Mouse (Mus musculus): ENCODE measurements around the gene Ehd4. TPM values are rescaled to one million over a fixed set of nuclear protein-coding genes. Genes with fewer than 3 reads are reported as not detected.

Gene Ehd4
- polyA plus RNA-seq, 1 experiment, result 24.4 TPM

DNA sequence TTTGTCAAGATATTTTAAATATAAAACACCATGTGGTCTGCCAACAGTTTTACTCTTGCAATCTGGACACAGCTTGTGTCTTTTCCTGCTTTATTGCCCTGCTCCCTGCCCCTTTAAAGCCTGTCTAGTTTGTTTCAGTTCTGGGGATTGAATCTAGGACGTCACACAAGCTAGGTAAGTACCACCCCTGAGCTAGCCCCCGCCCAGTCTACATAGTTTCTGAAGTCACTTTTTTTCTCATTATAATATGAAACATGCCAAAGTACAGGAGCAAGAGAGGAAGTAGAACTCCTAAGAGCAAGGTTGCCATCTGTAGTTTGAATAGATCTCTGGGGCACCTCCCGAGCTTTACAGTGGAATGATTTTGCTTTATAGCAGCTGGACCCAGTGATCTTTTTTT lies 3.8 kb downstream of the Ehd4 start:
- TF ChIP-seq CTCF (IDR thresholded peaks at IDR 0.05; ENCODE audit: low read depth, low read length) (no peak), POLR2A (IDR thresholded peaks at IDR 0.05; ENCODE audit: insufficient read depth, low read length) (no peak), EP300 (IDR thresholded peaks at IDR 0.05; ENCODE audit: insufficient read depth, low read depth, low read length) (no peak)
- Histone ChIP-seq H3K36me3 (ENCODE audit: control insufficient read depth, insufficient read depth, low read length, poor library complexity, severe bottlenecking) (no peaks in the 10 kb centered on the region), H3K4me3 (ENCODE audit: low read depth, low read length) (no peak overlapping the region), H3K9ac (ENCODE audit: low read depth, poor library complexity, severe bottlenecking) (no peak overlapping the region), H3K27ac (ENCODE audit: insufficient read depth, low read length) (no peak overlapping the region), H3K27me3 (ENCODE audit: control insufficient read depth, insufficient read depth, low read length, poor library complexity, severe bottlenecking) (no peaks in the 10 kb centered on the region), H3K4me1 (ENCODE audit: control insufficient read depth, insufficient read depth, low read length) (no peaks in the 10 kb centered on the region), H3K9me3 (replicated peaks; ENCODE audit: control insufficient read depth, insufficient read depth, low read length, poor library complexity, severe bottlenecking) (no peaks in the 10 kb centered on the region)

DNA sequence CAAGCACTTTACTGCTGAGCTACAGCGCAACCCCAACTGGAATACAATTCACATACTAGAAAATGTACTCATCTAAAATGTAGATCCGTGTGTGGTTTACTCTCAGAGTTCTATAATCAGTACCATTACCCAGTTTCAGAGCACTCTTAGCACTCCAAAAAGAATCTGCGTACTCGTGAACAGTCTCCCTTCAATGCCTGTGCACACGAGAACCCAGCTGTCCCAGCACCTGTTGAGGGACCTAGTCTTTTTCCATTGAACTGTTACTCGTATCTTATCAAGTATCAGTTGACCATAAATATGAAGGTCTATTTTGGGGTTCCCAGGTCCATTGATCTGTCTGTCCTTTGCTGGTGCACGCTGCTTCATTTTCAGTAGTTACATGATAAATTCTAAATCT lies 4.8 kb downstream of the Ehd4 start:
- H3K27ac ChIP-seq (ENCODE audit: insufficient read depth, low read length), result no peak overlapping the region
- TF ChIP-seq POLR2A (IDR thresholded peaks at IDR 0.05; ENCODE audit: insufficient read depth, low read length) (no peak), EP300 (IDR thresholded peaks at IDR 0.05; ENCODE audit: insufficient read depth, low read depth, low read length) (no peak), CTCF (IDR thresholded peaks at IDR 0.05; ENCODE audit: low read depth, low read length) (no peak)
- no peaks in the 10 kb centered on the region for H3K4me1 ChIP-seq (ENCODE audit: control insufficient read depth, insufficient read depth, low read length)
- no peaks in the 10 kb centered on the region for H3K9me3 ChIP-seq (replicated peaks; ENCODE audit: control insufficient read depth, insufficient read depth, low read length, poor library complexity, severe bottlenecking)
- no peaks in the 10 kb centered on the region for H3K27me3 ChIP-seq (ENCODE audit: control insufficient read depth, insufficient read depth, low read length, poor library complexity, severe bottlenecking)
- H3K9ac ChIP-seq (ENCODE audit: low read depth, poor library complexity, severe bottlenecking), result no peak overlapping the region
- no peak overlapping the region for H3K4me3 ChIP-seq (ENCODE audit: low read depth, low read length)
- H3K36me3 ChIP-seq (ENCODE audit: control insufficient read depth, insufficient read depth, low read length, poor library complexity, severe bottlenecking), result no peaks in the 10 kb centered on the region

DNA sequence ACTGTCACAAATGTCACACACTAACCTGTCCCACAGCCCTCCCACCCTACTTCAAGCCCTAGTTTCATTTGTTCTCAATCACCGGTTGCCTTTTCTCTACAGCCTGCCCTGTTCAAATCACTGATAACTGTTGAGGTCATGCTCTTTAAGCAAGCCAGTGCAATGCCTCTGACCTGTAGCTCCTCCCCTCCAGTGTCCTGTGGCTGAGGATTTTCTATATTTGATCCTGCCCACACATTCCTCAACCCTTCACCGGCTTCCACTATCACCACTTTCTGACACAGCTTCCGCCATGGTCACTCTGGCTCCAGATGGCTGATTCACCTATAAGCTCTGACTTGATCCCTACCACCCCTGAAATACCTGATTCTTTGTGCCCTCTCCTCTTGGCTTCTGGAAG lies 6.4 kb downstream of the Ehd4 start:
- no peak overlapping the region for H3K9ac ChIP-seq (ENCODE audit: low read depth, poor library complexity, severe bottlenecking)
- H3K4me3 ChIP-seq (ENCODE audit: low read depth, low read length), result no peak overlapping the region
- H3K27me3 ChIP-seq (ENCODE audit: control insufficient read depth, insufficient read depth, low read length, poor library complexity, severe bottlenecking), result no peaks in the 10 kb centered on the region
- TF ChIP-seq POLR2A (IDR thresholded peaks at IDR 0.05; ENCODE audit: insufficient read depth, low read length) (no peak), CTCF (IDR thresholded peaks at IDR 0.05; ENCODE audit: low read depth, low read length) (no peak), EP300 (IDR thresholded peaks at IDR 0.05; ENCODE audit: insufficient read depth, low read depth, low read length) (no peak)
- H3K27ac ChIP-seq (ENCODE audit: insufficient read depth, low read length), result no peak overlapping the region
- H3K36me3 ChIP-seq (ENCODE audit: control insufficient read depth, insufficient read depth, low read length, poor library complexity, severe bottlenecking), result no peaks in the 10 kb centered on the region
- H3K4me1 ChIP-seq (ENCODE audit: control insufficient read depth, insufficient read depth, low read length), result no peaks in the 10 kb centered on the region
- no peaks in the 10 kb centered on the region for H3K9me3 ChIP-seq (replicated peaks; ENCODE audit: control insufficient read depth, insufficient read depth, low read length, poor library complexity, severe bottlenecking)

DNA sequence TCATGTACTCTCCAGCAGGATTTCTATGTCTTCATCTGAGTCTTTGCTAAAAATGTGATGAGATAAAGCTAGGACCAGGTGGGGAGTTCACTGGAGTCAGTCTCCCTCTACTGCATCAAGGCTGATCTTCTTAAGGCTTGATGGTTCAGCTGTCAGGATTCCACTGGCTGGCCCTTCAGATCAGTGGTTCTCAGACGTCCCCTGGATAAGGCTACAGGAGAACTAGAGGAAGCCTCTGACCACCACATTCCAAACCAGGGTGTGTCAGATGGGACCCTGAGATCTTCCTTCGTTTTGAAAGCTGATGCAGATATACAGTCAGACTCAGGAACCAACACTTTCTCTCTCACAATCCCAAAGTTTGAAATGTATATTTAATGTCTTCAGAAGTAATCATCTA lies 7.0 kb downstream of the Ehd4 start:
- Histone ChIP-seq H3K27ac (ENCODE audit: insufficient read depth, low read length) (no peak overlapping the region), H3K27me3 (ENCODE audit: control insufficient read depth, insufficient read depth, low read length, poor library complexity, severe bottlenecking) (no peaks in the 10 kb centered on the region), H3K36me3 (ENCODE audit: control insufficient read depth, insufficient read depth, low read length, poor library complexity, severe bottlenecking) (no peaks in the 10 kb centered on the region), H3K9ac (ENCODE audit: low read depth, poor library complexity, severe bottlenecking) (no peak overlapping the region), H3K9me3 (replicated peaks; ENCODE audit: control insufficient read depth, insufficient read depth, low read length, poor library complexity, severe bottlenecking) (no peaks in the 10 kb centered on the region), H3K4me1 (ENCODE audit: control insufficient read depth, insufficient read depth, low read length) (no peaks in the 10 kb centered on the region), H3K4me3 (ENCODE audit: low read depth, low read length) (no peak overlapping the region)
- TF ChIP-seq CTCF (IDR thresholded peaks at IDR 0.05; ENCODE audit: low read depth, low read length), result no peak
- no peak for TF ChIP-seq EP300 (IDR thresholded peaks at IDR 0.05; ENCODE audit: insufficient read depth, low read depth, low read length)
- no peak for TF ChIP-seq POLR2A (IDR thresholded peaks at IDR 0.05; ENCODE audit: insufficient read depth, low read length)

DNA sequence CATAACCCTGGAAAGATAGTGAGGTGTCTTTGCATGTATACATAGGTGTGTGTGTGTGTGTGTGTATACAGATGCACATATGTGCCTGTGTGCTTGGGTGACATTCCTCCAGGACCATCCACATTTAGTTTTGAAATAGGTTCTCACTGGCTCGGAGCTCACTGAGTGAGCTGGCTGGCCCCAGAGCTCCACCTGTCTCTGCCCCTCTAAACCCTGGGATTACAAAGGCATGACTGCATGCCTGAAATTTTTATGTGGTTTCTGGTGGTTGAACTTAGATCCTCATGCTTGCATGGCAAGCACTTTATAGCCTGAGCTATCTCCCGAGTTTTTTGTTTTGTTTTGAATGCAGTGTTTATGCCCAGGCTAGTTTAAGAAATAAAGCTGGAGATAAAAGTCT lies 7.9 kb downstream of the Ehd4 start:
- Histone ChIP-seq H3K27me3 (ENCODE audit: control insufficient read depth, insufficient read depth, low read length, poor library complexity, severe bottlenecking) (no peaks in the 10 kb centered on the region), H3K9ac (ENCODE audit: low read depth, poor library complexity, severe bottlenecking) (no peak overlapping the region), H3K4me3 (ENCODE audit: low read depth, low read length) (no peak overlapping the region), H3K9me3 (replicated peaks; ENCODE audit: control insufficient read depth, insufficient read depth, low read length, poor library complexity, severe bottlenecking) (no peaks in the 10 kb centered on the region), H3K4me1 (ENCODE audit: control insufficient read depth, insufficient read depth, low read length) (no peaks in the 10 kb centered on the region), H3K36me3 (ENCODE audit: control insufficient read depth, insufficient read depth, low read length, poor library complexity, severe bottlenecking) (no peaks in the 10 kb centered on the region), H3K27ac (ENCODE audit: insufficient read depth, low read length) (no peak overlapping the region)
- TF ChIP-seq POLR2A (IDR thresholded peaks at IDR 0.05; ENCODE audit: insufficient read depth, low read length), result no peak

DNA sequence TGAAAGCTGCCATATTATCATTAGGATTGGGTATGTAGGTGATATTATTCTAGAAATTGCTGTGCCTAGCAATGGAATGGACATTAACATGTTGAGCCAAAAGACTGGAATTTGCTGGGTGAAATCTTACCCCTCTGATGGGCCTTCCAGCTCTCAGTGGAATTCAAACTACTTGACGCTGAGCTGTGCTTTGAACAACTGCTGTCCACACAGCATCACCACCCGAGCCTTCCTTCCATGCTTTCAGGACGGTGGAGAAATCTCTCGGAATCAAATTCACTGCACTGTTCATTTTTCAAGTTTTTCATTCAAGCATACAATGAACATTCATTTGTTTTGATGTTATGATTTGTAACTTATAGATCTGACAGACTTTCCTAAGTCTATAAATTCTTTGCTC lies 10.0 kb downstream of the Ehd4 start:
- H3K4me3 ChIP-seq (ENCODE audit: low read depth, low read length), result no peak overlapping the region
- no peaks in the 10 kb centered on the region for H3K36me3 ChIP-seq (ENCODE audit: control insufficient read depth, insufficient read depth, low read length, poor library complexity, severe bottlenecking)
- no peak overlapping the region for H3K27ac ChIP-seq (ENCODE audit: insufficient read depth, low read length)
- no peaks in the 10 kb centered on the region for H3K4me1 ChIP-seq (ENCODE audit: control insufficient read depth, insufficient read depth, low read length)
- no peaks in the 10 kb centered on the region for H3K27me3 ChIP-seq (ENCODE audit: control insufficient read depth, insufficient read depth, low read length, poor library complexity, severe bottlenecking)
- TF ChIP-seq POLR2A (IDR thresholded peaks at IDR 0.05; ENCODE audit: insufficient read depth, low read length) (no peak), EP300 (IDR thresholded peaks at IDR 0.05; ENCODE audit: insufficient read depth, low read depth, low read length) (no peak), CTCF (IDR thresholded peaks at IDR 0.05; ENCODE audit: low read depth, low read length) (no peak)
- H3K9me3 ChIP-seq (replicated peaks; ENCODE audit: control insufficient read depth, insufficient read depth, low read length, poor library complexity, severe bottlenecking), result no peaks in the 10 kb centered on the region
- H3K9ac ChIP-seq (ENCODE audit: low read depth, poor library complexity, severe bottlenecking), result no peak overlapping the region

Measured in ES-Bruce4 (cell line).